Mouse (Mus musculus): ENCODE results near the gene Chst12.

The Chst12 gene

DNA sequence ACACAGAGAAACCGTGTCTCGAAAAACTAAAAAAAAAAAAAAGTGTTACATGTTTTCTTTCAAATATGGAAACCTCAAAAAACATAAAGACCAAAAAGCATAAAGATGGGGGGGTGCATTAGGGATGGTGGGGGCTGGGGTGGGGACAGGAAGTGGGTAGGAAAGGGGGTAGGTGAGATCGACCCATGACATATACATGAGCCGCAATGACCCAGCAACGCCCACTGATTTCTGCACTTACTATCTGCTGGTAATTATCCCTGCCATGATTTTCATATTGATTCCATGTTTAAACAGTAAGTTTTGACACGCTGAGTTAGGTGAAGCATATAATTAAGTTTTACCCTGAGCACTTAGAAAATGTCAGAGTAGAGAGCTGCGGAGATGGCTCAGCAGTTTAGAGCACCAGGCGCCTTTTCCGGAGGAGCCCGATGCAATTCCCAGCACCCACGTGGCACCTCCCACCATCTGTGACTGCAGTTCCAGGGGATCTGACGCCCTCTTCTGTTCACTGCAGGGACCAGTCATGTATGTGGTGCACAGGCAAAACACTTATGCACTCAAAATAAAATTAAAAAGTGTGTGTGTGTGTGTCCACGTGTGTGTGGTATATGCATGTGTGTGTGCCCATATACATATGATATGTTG lies 65.0 kb downstream of the Chst12 start:
- DNase-seq (ENCODE audit: low read depth, low spot score) = no peak

DNA sequence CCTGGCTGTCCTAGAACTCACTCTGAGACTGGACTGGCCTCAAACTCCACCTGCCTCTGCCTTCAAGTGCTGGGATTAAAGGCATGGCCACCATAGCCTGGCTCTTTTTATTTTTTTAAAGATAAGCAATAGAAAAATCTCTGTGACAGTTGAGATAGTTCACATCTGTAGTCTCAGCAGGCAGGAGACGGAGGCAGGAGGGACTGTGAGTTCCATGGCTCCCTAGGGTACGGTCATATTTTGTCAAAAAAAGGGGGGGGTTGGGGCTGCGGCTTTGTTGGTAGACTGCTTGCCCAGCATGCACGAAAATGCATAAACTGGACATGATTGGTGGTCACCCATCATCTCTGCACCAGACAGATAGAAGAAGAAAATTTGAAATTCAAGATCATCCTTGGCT lies 65.9 kb downstream of the Chst12 start:
- DNase-seq (ENCODE audit: low read depth, low spot score) = no peak

- DNase-seq (ENCODE audit: low read depth, low spot score) = no peak
These were observed 66.3 kb downstream of the Chst12 start for GRCm38 (mm10) chr5:140571673-140572072.

GRCm38 (mm10) chr5:140572611-140573010 lies 67.3 kb downstream of the Chst12 start:
- no peak for DNase-seq (ENCODE audit: low read depth, low spot score)
